Mouse (Mus musculus): ENCODE results near the gene Slc25a45.

The Slc25a45 gene

GRCm38 (mm10) chr19:5851481-5851971 lies 26.1 kb upstream of the Slc25a45 start:
- in situ Hi-C loops (cut with MboI; ENCODE audit: unreplicated experiment in 2 of 2), result loop anchor here (5.0 kb wide), 2 partner anchors 36 to 59 kb away; no protein-coding TSS in a partner anchor

GRCm38 (mm10) chr19:5852035-5852722 lies 25.4 kb upstream of the Slc25a45 start:
- in situ Hi-C loops (cut with MboI; ENCODE audit: unreplicated experiment in 2 of 2), result loop anchor here (5.0 kb wide), 2 partner anchors 35 to 60 kb away; no protein-coding TSS in a partner anchor

- in situ Hi-C loops (cut with MboI; ENCODE audit: unreplicated experiment in 2 of 2), result no loop called here
Measured at GRCm38 (mm10) chr19:5856604-5857003, 21.0 kb upstream of the Slc25a45 start.

DNA sequence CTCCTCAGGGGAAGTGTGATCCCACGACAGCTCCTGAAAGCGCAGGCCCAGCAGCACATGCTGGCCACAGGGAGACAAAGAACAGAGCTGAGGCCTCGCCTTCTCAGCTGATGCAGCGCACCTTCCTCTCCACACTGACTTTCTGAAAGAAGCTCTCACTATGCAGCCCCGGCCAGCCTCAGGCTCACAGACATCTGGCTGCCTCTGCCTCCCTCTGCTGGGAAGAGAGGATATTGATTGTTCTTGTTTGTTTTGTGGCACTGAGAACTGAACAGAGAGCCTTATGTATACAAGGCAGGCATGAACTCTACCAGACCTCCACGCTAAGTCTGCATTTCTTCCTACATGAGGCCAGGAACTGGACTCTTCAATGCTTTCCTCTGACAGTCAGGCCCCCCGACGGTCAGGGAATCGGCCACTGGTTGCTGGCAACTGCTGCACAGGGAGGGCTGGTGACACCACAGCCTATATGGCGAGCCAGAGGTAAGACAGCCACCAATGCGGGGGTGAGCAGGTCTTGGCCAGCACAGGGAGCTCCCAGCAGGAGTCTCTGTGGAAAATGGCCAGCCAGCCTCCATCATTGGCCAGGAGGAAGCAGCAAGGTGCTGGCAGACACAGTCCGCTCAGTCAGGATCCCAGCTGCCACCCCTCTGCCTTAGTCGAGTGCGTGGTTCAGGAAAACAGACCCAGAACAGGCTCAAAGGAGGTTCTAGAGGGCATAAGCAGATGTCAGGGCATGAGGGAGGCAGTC lies 15.1 kb upstream of the Slc25a45 start:
- in situ Hi-C loops (cut with MboI; ENCODE audit: unreplicated experiment in 2 of 2), result no loop called here

- in situ Hi-C loops (cut with MboI; ENCODE audit: unreplicated experiment in 2 of 2), result no loop called here
Measured at GRCm38 (mm10) chr19:5863776-5864175, 13.8 kb upstream of the Slc25a45 start.

- in situ Hi-C loops (cut with MboI; ENCODE audit: unreplicated experiment in 2 of 2), result no loop called here
Measured at GRCm38 (mm10) chr19:5864710-5865398, 12.8 kb upstream of the Slc25a45 start.

- in situ Hi-C loops (cut with MboI; ENCODE audit: unreplicated experiment in 2 of 2), result no loop called here
Measured at GRCm38 (mm10) chr19:5868096-5868495, 9.5 kb upstream of the Slc25a45 start.

DNA sequence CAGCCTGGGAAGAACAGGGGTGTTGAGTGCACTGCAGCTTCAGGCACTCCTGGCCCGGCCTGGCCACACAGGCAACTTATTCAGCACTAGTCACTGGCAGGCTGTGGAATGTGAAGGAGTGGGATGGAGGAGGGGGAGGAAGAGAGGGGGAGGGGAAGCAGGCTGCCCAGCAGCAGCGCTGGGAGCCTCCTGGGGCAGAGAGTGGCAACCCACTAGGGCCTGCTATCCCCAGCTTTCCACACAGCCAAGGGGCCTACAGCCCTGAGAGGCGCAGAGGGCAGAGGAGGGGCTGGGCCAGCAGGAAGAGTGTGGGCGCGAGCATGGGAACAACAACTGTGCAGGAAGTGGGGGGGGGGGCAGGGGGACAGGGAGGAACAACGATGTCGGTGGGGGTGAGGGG lies 6.3 kb upstream of the Slc25a45 start:
- in situ Hi-C loops (cut with MboI; ENCODE audit: unreplicated experiment in 2 of 2), result loop anchor here in 1 of 2 experiments (10.0 kb wide), 1 partner anchor 346 kb away; no protein-coding TSS in a partner anchor

GRCm38 (mm10) chr19:5871683-5872082 lies 5.9 kb upstream of the Slc25a45 start:
- in situ Hi-C loops (cut with MboI; ENCODE audit: unreplicated experiment in 2 of 2), result loop anchor here in 1 of 2 experiments (10.0 kb wide), 1 partner anchor 347 kb away; no protein-coding TSS in a partner anchor

DNA sequence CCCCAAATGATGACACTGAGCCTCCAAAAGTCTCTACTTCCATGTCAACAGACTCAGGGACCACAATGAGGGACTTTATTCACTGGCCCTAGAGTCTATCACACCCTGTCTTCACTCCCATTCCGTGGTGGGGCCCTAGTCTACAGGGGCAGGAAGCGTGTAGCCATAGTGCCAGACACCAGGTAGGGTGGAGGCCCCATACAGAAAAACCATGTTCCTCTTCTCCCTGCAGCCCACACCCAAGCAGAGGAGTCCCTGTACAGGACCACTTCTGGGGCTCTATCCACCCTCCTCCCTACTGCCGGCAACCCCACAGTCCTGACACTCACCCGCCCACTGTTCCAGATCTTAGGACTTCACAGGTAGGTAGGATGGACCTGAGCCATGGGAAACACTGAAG lies 5.1 kb upstream of the Slc25a45 start:
- in situ Hi-C loops (cut with MboI; ENCODE audit: unreplicated experiment in 2 of 2), result loop anchor here in 1 of 2 experiments (10.0 kb wide), 1 partner anchor 348 kb away; no protein-coding TSS in a partner anchor

GRCm38 (mm10) chr19:5872931-5873556 lies 4.6 kb upstream of the Slc25a45 start:
- in situ Hi-C loops (cut with MboI; ENCODE audit: unreplicated experiment in 2 of 2), result loop anchor here in 1 of 2 experiments (10.0 kb wide), 1 partner anchor 348 kb away; no protein-coding TSS in a partner anchor

GRCm38 (mm10) chr19:5874391-5874968 lies 3.1 kb upstream of the Slc25a45 start:
- in situ Hi-C loops (cut with MboI; ENCODE audit: unreplicated experiment in 2 of 2), result loop anchor here in 1 of 2 experiments (10.0 kb wide), 1 partner anchor 350 kb away; no protein-coding TSS in a partner anchor

- in situ Hi-C loops (cut with MboI; ENCODE audit: unreplicated experiment in 2 of 2), result loop anchor here (5.0 to 10.0 kb wide), 2 partner anchors 83 to 350 kb away; no protein-coding TSS in a partner anchor
Measured at GRCm38 (mm10) chr19:5874969-5875480, 2.6 kb upstream of the Slc25a45 start, which contains the start of gene Frmd8. Gene Frmd8, minus strand, starts transcription at chr19:5875274.

DNA sequence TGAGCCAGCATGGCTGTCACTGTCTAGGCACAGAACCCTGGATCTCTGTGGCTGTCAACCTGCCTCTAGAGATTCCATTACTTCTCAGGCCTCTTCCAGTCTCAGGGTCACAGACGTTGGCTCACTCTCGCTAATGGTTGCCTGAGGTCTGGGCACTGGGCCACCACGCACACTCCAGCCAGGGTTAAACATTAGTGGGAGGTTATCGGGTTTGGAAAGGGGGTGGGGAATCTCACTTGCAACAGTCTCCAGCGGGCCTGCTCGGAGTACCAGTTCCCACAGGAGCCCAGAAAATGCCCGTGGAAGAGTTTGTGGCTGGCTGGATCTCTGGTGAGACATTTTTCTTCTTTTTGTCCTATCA lies 734 bp downstream of the Slc25a45 start:
- in situ Hi-C loops (cut with MboI; ENCODE audit: unreplicated experiment in 2 of 2), result loop anchor here (5.0 to 10.0 kb wide), 2 partner anchors 86 to 354 kb away; no protein-coding TSS in a partner anchor

GRCm38 (mm10) chr19:5878916-5879315 lies 1.3 kb downstream of the Slc25a45 start:
- in situ Hi-C loops (cut with MboI; ENCODE audit: unreplicated experiment in 2 of 2), result loop anchor here (5.0 to 10.0 kb wide), 2 partner anchors 87 to 354 kb away; no protein-coding TSS in a partner anchor

- in situ Hi-C loops (cut with MboI; ENCODE audit: unreplicated experiment in 2 of 2), result loop anchor here (5.0 to 10.0 kb wide), 2 partner anchors 87 to 355 kb away; no protein-coding TSS in a partner anchor
Measured at GRCm38 (mm10) chr19:5879735-5880134, 2.1 kb downstream of the Slc25a45 start.

DNA sequence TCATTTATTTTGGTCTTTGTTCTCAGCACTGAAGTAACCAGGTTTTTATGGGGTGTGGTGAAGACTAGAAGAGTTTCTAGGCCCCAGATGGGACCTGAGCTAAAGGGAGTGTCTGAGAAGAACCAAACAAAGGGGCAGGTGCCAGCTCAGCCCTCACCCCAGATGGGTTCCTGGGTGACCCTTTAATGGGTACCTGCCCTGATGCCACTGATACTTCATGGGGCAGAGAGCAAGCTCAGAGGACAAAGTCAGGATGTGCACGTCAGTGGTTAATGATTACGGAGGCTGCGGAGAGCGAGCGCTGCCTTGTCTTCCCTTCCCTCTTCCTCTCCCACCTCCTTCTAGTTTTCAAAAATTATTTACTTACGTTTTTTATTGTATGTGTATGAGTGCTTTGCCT lies 3.5 kb downstream of the Slc25a45 start:
- in situ Hi-C loops (cut with MboI; ENCODE audit: unreplicated experiment in 2 of 2), result loop anchor here in 1 of 2 experiments (10.0 kb wide), 1 partner anchor 356 kb away; no protein-coding TSS in a partner anchor

DNA sequence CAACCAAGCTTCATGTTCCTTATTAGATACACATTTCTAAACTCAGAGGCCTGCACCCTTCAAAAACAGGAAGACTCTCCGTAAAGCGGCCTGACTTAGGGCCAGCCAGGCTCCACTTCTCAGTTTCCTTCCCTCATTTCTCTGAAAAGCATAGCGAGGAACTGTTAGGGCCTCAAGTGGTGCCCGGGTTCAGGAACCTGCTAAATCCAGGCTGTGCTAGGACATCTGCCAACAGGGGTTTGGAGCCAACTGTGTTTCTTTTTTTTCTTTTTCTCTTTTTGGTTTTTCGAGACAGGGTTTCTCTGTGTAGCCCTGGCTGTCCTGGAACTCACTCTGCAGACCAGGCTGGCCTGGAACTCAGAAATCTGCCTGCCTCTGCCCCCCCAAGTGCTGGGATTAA lies 4.5 kb downstream of the Slc25a45 start:
- in situ Hi-C loops (cut with MboI; ENCODE audit: unreplicated experiment in 2 of 2), result loop anchor here in 1 of 2 experiments (10.0 kb wide), 1 partner anchor 357 kb away; no protein-coding TSS in a partner anchor

DNA sequence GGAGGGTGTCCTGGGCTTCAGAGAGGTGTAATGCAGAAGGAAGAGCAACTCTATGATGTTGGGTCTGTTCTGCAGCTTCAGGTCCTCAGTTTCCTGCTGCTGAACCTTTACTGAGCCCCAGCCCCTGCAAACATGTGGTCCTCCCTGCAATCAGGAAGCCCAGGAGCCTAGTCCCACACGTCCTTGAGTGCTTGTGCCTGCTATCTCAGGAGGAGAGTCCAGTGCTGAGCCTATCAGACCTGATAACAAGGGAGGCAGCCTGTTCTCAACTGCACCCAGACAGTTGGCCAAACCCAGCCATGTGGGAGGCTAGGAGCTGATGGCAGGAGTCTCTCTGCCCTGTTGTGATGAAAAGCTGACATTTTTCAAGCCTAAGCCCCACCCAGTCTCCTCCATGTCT lies 6.3 kb downstream of the Slc25a45 start:
- in situ Hi-C loops (cut with MboI; ENCODE audit: unreplicated experiment in 2 of 2), result loop anchor here in 1 of 2 experiments (10.0 kb wide), 1 partner anchor 359 kb away; no protein-coding TSS in a partner anchor
